Mouse (Mus musculus) cerebellum, postnatal 14 days (tissue): ENCODE data around the gene Abcc2.

Experiments used
- DNase-seq, 2 experiments: peaks; one replicate each; pipeline ENCODE4 v3.0.0; 2021; ENCODE audit warnings: mixed read lengths in 2 of 2

Abcc2 gene

GRCm38 (mm10) chr19:43784761-43785160 is 2.8 kb downstream of the Abcc2 start:
- no peak for DNase-seq

DNA sequence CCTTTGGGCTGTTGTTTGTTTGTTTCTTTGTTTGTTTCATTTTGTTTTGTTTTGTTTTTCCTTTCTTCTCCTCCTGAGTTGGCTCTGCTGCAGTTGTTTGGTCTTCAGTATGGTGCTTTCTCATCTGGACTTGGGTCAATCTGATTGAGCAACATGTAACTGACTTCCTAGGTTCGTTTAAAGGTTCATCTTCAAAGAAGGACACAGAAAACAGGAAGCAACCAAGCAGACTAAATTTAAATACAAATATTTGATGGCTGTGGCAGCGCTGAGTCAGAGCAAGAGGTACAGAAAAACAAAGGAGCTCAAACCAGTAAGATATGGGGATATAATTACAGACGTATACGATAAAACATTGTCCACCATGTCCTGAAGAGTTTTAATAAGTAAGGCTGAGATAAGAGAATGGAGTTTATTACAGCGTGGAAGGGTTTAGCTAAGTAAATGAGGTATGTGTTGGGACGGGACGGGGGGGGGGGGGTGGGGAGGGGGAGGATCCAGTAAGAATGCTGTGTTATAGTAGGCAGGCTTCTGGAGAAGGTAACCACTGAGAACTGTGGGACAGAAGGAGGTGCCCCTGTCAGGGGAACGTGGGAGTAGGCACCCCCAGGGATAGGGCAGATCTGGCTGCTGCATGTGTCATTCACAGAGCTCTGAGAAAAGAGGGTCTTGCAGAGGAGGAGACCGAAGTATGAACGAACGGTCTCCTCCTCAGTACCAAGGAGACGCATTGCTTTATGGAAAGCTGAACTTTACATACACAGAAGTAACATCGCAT is 4.4 kb downstream of the Abcc2 start:
- no peak for DNase-seq

GRCm38 (mm10) chr19:43789817-43790216 is 7.8 kb downstream of the Abcc2 start:
- DNase-seq = no peak

DNA sequence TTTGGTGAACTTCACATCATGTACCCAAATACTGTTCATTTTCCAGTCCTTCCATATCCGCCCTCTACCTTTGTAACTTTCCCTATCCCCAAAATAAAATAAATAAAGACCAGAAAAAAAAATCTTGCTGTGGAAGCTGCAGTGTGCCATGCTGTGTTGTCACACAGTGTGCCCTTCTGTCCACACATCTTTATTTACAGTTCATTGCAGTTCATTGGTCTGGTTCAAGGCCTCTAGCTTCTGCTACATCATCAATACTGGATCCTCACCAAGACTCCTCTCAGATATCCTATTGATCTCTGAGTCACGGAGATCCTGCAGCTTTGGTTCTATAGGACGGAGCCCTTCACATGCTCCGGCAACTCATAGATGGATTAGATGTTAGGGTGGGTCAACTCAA is 10.5 kb downstream of the Abcc2 start:
- DNase-seq = no peak

GRCm38 (mm10) chr19:43793951-43794350 is 12.0 kb downstream of the Abcc2 start:
- no peak for DNase-seq

GRCm38 (mm10) chr19:43795511-43795910 is 13.5 kb downstream of the Abcc2 start:
- DNase-seq = no peak

- DNase-seq = no peak
These were observed 15.2 kb downstream of the Abcc2 start for GRCm38 (mm10) chr19:43797216-43797615.

- no peak for DNase-seq
These were observed 19.5 kb downstream of the Abcc2 start for GRCm38 (mm10) chr19:43801427-43802051.

GRCm38 (mm10) chr19:43803866-43804265 is 21.9 kb downstream of the Abcc2 start:
- DNase-seq = no peak

- no peak for DNase-seq
These were observed 27.3 kb downstream of the Abcc2 start for GRCm38 (mm10) chr19:43809331-43809730.

DNA sequence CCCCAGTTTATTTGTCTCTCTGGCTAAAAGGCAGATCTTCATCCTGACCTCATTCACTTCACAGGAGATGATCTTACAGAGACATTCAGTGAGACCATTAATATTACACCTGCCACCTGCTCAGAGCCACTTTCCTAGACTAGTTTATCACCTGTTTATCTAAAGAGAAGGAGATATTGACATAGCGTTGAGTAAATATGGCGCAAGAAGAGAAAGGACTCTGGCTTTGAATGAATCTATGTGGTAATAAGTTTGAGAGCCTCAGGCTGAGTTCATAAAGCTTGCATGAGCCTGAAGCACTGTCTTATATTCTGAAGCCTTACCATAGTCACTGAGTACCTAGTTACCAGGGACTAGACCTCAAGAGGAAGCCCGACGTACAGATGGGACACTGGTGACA is 29.4 kb downstream of the Abcc2 start:
- DNase-seq = no peak

GRCm38 (mm10) chr19:43813315-43813714 is 31.3 kb downstream of the Abcc2 start:
- DNase-seq = no peak

GRCm38 (mm10) chr19:43815661-43816414 is 33.8 kb downstream of the Abcc2 start:
- DNase-seq = peak; percentile 7 to 11

DNA sequence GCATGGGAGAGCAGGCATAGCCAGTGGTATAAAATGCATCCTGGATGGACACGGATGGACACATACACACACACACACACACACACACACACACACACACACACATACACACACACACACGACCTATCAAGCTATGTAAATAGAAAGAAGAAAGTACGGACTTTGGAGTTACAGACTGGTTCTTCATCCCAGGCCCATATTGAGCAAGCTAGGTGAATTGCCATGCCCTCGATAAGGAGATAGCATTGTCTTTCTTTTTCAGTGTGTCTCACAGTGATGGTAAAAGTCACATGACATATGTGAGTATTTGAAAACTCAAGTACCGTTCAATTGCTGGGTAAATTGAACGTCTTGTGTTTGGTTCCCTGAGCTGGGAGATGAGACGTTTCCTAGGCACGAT is 44.9 kb downstream of the Abcc2 start:
- no peak for DNase-seq

- DNase-seq = peak; percentile 89 to 90
These were observed 50.6 kb downstream of the Abcc2 start for GRCm38 (mm10) chr19:43832425-43833069.

GRCm38 (mm10) chr19:43843184-43843583 is 61.2 kb downstream of the Abcc2 start:
- DNase-seq = no peak

DNA sequence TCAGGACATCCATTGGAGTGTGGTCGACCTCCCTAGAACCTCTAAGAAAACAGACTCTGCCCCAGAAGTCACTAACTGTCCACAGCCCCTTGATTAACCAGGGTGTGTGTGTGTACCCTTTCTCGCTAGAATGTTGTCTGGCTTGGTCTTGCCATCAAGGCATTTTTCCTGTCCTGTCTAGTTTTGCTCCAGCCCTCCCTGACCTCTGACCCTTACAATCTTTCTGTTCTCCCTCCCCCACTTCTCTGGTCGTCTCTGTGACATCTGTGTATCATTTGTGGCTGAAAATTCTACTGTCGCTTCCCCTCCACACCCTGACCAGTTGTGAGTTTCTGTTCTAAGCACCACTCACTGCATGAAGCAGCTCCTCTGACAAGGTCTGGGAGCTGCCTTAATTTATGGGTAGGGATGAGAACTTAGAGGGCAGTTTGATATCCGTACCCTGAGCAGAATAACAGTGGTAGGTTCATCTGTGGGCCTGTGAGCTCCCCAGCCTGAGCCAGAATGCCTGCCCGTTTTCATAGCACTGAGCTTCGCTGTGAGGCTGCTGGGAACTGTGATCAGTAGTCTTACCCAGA is 63.4 kb downstream of the Abcc2 start:
- DNase-seq = no peak

DNA sequence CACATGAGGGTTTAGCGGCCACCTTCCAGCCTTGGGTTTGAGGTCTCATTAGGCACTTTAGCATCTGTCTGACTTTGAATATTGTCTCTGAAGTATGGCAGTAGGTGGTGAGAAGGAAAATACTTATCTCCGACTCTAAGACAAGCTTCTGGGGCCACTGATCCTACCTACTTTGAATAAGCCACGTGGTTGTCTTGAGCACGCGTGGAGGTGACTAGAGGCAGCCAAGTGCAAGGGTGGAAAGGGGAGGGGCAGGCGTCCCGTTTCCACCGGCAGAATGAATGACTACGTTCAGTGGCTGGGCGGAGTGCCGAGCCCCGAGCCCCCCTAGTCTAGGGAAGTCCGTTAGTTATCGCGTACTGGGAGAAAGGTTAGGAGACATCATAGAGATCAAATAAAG is 65.1 kb downstream of the Abcc2 start:
- no peak for DNase-seq

DNA sequence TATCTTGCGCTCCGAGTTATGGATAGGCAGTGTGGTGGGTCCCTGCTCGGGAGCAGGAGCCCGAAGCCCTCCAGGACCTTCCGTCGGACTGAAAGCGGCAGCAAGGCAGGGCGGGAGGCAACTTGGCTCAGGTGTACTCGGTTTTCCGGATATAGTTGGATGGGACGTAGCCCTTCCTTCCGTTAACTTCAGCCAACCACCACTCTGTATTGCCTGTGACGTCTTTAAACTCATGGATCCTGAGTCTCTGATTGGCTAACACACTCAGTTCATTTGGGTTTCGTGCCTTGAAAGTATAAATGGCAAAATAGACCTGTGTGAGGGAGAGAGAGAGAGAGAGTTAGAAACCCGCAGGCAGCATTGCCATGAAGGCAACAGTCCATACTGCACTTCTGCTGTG is 66.0 kb downstream of the Abcc2 start:
- DNase-seq = no peak

DNA sequence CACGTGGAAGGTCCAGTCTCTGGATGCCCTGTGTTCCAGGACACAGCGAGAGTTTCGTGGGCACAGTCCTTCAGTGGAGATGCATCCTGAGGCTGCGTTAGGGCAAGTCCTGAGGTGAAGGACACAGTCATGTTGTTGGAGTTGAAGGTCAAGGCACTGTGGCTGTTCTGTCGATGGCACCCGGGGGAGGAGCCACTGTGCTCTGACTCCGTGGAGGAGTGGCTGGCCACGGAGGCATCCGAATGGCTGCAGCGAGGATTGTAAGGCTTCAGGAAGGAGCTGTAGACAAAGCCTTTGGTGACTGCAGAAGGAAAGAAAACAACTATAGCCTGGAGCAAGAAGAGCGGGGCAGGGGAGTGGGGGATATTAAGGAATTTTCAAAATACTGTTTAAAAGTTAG is 68.0 kb downstream of the Abcc2 start:
- no peak for DNase-seq

- DNase-seq = peak; percentile 19 to 36
These were observed 70.1 kb downstream of the Abcc2 start for GRCm38 (mm10) chr19:43851996-43852630.

DNA sequence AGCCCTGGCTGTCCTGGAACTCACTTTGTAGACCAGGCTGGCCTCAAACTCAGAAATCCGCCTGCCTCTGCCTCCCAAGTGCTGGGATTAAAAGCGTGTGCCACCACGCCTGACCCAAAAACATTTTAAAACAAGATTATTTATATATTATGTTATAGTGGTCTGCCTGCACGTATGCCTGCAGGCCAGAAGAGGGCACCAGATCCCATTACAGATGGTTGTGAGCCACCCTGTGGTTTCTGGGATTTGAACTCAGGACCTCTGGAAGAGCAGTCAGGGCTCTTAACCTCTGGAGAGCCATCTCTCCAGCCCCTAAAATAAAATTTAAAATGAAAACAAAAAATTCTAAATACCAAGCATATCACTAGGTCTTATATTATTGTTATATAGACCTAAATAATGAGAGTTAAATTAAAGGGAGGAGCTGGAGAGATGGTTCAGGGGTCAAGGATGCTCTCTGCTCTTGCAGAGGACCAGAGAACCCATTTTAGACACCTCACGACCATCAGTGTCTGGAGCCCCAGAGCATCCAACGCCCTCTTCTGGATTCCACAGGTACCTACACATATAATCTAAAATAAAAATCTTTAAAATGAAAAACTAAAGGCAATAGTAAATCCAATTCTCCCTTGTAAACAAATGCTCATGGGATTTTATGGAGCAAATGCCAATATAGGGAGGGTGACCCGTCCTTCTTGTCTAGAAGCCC is 71.0 kb downstream of the Abcc2 start:
- DNase-seq = peak; percentile 17 to 24
